Mouse (Mus musculus) ES-Bruce4 (cell line): Measurements from ENCODE around the gene Aadacl4.

Experiments used
- CTCF ChIP-seq: IDR thresholded peaks from one replicate; pipeline ENCODE4 v1.8.1; 2011; ENCODE audit warnings: low read depth, low read length
- EP300 ChIP-seq: IDR thresholded peaks from 2 replicates; pipeline ENCODE4 v1.6.1; 2011; ENCODE audit warnings: low read depth, low read length; ENCODE audit not compliant: insufficient read depth
- POLR2A ChIP-seq: IDR thresholded peaks from one replicate; pipeline ENCODE4 v1.8.1; 2011; ENCODE audit warnings: low read length; ENCODE audit not compliant: insufficient read depth

GRCm38 (mm10) chr4:144567752-144568151 is 45.8 kb upstream of the Aadacl4 start:
- TF ChIP-seq CTCF = no peak
- no peak for TF ChIP-seq POLR2A
- TF ChIP-seq EP300 = no peak
